Mouse (Mus musculus): ENCODE measurements around the gene Lcp2.

DNA sequence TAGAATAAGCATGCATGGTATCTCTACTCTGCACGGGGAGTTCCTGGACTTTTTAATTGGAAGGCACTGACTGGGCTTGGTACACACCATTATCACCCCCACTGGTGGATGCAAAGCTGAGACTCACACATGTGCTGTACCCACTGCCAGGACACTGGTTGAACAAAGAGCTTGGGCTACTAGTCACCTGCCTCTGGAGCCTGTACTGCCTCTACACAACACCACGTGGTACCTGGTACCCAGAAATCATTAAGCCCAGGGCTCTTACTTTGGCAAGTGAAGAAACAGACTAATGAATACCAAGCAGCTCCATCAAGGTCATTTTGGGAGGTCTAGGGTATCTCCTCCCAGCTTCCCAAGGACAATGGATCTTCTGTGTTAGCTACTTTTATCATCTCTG, 67.0 kb downstream of the Lcp2 start:
- no peak for TF ChIP-seq CTCF (IDR thresholded peaks at IDR 0.05; ENCODE audit: low read depth)
- TF ChIP-seq EP300 (IDR thresholded peaks at IDR 0.05; ENCODE audit: low read depth) = no peak

Data from liver, postnatal 0 days (tissue).